Mouse (Mus musculus) B cell, adult 67 days (primary cell): ENCODE data around the gene Spata20. TPM values are rescaled to one million over a fixed set of nuclear protein-coding genes. Genes with fewer than 3 reads are reported as not detected.

Experiments
- total RNA-seq, 2 experiments: library from RNA; stranded (reverse); gene quantifications; 4 replicates each; pipeline ENCODE4 v1.2.4; 2023

Gene Spata20
- total RNA-seq, result not detected

GRCm38 (mm10) chr11:94486001-94486400, at the start of gene Spata20:
TSS of gene Spata20 (minus strand) at chr11:94486179.

GRCm38 (mm10) chr11:94521219-94521843, 35.4 kb upstream of the Spata20 start, which contains the start of gene Mycbpap:
TSS of gene Mycbpap (minus strand) at chr11:94521742.

GRCm38 (mm10) chr11:94499661-94500152, 13.7 kb upstream of the Spata20 start, which contains the start of gene Epn3:
TSS of gene Epn3 (minus strand) at chr11:94499974.

DNA sequence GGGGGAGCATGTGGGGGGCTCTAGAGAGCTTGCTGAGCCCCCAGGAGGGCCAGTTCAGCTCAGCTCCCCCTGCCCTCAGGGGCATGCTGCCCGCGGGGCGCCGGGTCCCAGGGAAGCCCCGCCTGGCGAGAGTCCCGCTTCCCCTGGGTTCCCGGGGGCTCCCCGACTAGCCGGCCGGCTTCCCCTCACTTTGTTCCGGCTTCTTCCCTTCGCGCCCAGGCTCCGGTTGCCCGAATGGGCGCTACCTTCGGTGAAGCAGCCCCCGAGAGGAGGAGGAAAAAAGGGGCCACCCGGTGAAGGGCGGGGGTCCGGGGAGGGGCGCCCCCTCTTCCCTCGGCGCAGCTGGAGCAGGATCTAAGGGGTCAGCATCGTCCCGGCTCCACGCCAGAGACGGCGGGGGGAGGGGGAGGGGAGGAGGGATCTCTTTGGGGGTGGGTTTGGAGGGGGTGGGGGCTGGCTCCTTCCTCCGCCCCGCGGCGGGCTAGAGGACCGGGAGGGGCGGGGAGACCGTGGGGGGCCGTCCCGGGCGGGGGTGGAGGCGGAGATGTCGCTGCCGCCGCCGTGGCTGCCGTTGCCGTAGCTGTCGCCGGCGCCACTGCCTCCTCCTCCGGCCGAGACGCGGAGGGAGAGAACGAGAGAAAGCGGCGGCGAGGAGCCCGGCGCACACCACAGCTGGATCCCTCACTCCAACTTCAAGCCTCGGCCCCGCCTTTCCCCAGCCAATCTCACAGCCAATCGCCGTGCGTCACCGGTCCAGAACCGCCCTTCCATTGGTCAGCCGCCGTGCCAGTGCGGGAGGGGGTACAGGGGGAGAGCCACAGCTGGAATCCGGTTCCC, 12.1 kb downstream of the Spata20 start, which contains the start of gene Cacna1g:
Cacna1g (minus strand) TSS at position 492 of the 837 bp plus-strand sequence.

Other genes with a start within 250 kb of the Spata20 start
- gene Wfikkn2, start 240.2 kb downstream of the Spata20 start, total RNA-seq, result not detected
- not detected for gene Gm21885, start 204.3 kb downstream of the Spata20 start, total RNA-seq
- 100 to 1,000 TPM; 101 to 104 TPM for gene Luc7l3, start 164.2 kb downstream of the Spata20 start, total RNA-seq
- gene Ankrd40, start 158.2 kb downstream of the Spata20 start, total RNA-seq, result 10 to 100 TPM; 59.0 to 64.9 TPM
- gene Abcc3, start 93.2 kb downstream of the Spata20 start, total RNA-seq, result under 1 TPM; 0.62 to 0.96 TPM
- not detected for gene Cacna1g, start 12.0 kb downstream of the Spata20 start, total RNA-seq
- not detected for gene Epn3, start 13.8 kb upstream of the Spata20 start, total RNA-seq
- 1 to 10 TPM in 1 of 2 experiments, not detected in 1; 1.0 TPM for gene Mycbpap, start 35.6 kb upstream of the Spata20 start, total RNA-seq
- gene Rsad1, start 63.1 kb upstream of the Spata20 start, total RNA-seq, result 1 to 10 TPM; 7.9 to 9.0 TPM
- not detected for gene Chad, start 78.9 kb upstream of the Spata20 start, total RNA-seq
- 10 to 100 TPM; 79.2 to 95.4 TPM for gene Acsf2, start 115.7 kb upstream of the Spata20 start, total RNA-seq
- 10 to 100 TPM; 62.1 to 68.1 TPM for gene Lrrc59, start 143.6 kb upstream of the Spata20 start, total RNA-seq
- 10 to 100 TPM; 16.9 to 25.4 TPM for gene Mrpl27, start 167.6 kb upstream of the Spata20 start, total RNA-seq
- gene Eme1, start 167.8 kb upstream of the Spata20 start, total RNA-seq, result 1 to 10 TPM; 1.4 to 2.3 TPM
- 10 to 100 TPM; 20.6 to 28.2 TPM for gene Xylt2, start 191.3 kb upstream of the Spata20 start, total RNA-seq
- gene Gm11541, start 218.3 kb upstream of the Spata20 start, total RNA-seq, result not detected